Mouse (Mus musculus) midbrain, embryonic 14.5 days (tissue): ENCODE measurements around the gene Nav3. TPM values are rescaled to one million over a fixed set of nuclear protein-coding genes. Genes with fewer than 3 reads are reported as not detected.

Source experiments
- ATAC-seq: fragments of 200-750 bp; cut with Nextera tagmentation; 2 replicates; pipeline ENCODE4 v1.8.0; 2017; ENCODE audit warnings: moderate number of reproducible peaks, moderate library complexity; ENCODE audit not compliant: low FRiP score, low TSS enrichment
- DNase-seq: peaks from one replicate; pipeline ENCODE4 v3.0.0-alpha.2; 2015
- H3K27ac ChIP-seq: fragments of 300-500 bp; sonication (generic); replicated peaks from 2 replicates; pipeline ENCODE4 v1.5.1; 2014; ENCODE audit warnings: mild to moderate bottlenecking, low read depth, low read length, moderate library complexity
- H3K27me3 ChIP-seq: fragments of 300-500 bp; sonication (generic); 2 replicates; pipeline ENCODE4 v1.6.1; 2014; ENCODE audit warnings: low read length, control low read depth, mixed read lengths; ENCODE audit not compliant: control insufficient read depth, insufficient read depth
- H3K36me3 ChIP-seq: fragments of 300-500 bp; sonication (generic); 2 replicates; pipeline ENCODE4 v1.6.1; 2014; ENCODE audit warnings: low read length, control low read depth; ENCODE audit not compliant: control insufficient read depth, insufficient read depth
- H3K4me1 ChIP-seq: fragments of 300-500 bp; sonication (generic); 2 replicates; pipeline ENCODE4 v1.6.1; 2014; ENCODE audit warnings: mild to moderate bottlenecking, antibody characterized with exemption, low read length, control low read depth; ENCODE audit not compliant: control insufficient read depth, insufficient read depth
- H3K4me2 ChIP-seq: fragments of 300-500 bp; sonication (generic); 2 replicates; pipeline ENCODE4 v1.6.1; 2014; ENCODE audit warnings: mild to moderate bottlenecking, low read length, moderate library complexity
- H3K4me3 ChIP-seq: fragments of 300-500 bp; sonication (generic); replicated peaks from 2 replicates; pipeline ENCODE4 v1.5.1; 2014; ENCODE audit warnings: low read depth, low read length
- H3K9ac ChIP-seq: fragments of 300-500 bp; sonication (generic); replicated peaks from 2 replicates; pipeline ENCODE4 v1.6.1; 2014; ENCODE audit warnings: mild to moderate bottlenecking, low read length, moderate library complexity
- H3K9me3 ChIP-seq: fragments of 300-500 bp; sonication (generic); 2 replicates; pipeline ENCODE4 v1.6.1; 2016; ENCODE audit warnings: low read length, control low read depth, mixed read lengths; ENCODE audit not compliant: control insufficient read depth
- WGBS: fragments of 180-500 bp; shearing (Covaris S2); extraction: QIAGEN DNeasy Blood & Tissue Kit; methylation state at CpG from one replicate; pipeline ENCODE4 v1.1.7; 2014; 5-methylcytosine and 5-hydroxymethylcytosine counted together
- polyA plus RNA-seq: library from polyadenylated mRNA; unstranded; fragments of >200 nt; fragmentation: Nextera tagmentation; extraction: Ambion mirVana; gene quantifications from 2 replicates; pipeline ENCODE4 v1.2.1, GENCODE M21; 2014

Nav3 gene
- polyA plus RNA-seq, 1 experiment from 2014 or later = 26.9 TPM

GRCm38 (mm10) chr10:109758921-109759600 is 696.9 kb downstream of the Nav3 start:
- WGBS = 77% methylated on average over 17 of the region's 17 CpGs
- Histone ChIP-seq H3K9me3 (no peaks in the 10 kb centered on the region), H3K36me3 (no peaks in the 10 kb centered on the region), H3K4me2 (no peak overlapping the region), H3K27ac (no peak overlapping the region), H3K27me3 (no peaks in the 10 kb centered on the region), H3K9ac (no peak overlapping the region), H3K4me1 (no peaks in the 10 kb centered on the region), H3K4me3 (no peak overlapping the region)
- ATAC-seq (no peak), DNase-seq (peak; percentile 29)

DNA sequence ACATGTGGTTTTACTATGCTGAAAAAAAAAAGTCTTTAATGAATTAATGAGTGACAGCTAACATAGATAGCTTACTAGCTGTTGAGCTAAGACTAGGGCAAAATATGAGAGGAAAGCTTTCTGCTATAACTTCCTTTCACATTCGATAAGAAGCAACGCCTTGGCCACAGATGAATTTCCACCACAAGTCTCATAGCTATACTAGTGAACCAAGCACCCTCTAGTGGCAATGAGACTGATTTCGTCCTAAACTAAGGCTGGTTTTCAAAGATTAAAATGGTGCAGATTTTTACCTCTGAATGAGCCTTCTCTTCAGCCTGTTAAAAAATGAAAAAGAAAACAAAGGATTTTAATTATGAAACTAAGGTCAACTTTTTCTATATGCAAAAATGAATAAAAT is 709.1 kb downstream of the Nav3 start:
- 53% methylated on average over 3 of the region's 3 CpGs for WGBS

DNA sequence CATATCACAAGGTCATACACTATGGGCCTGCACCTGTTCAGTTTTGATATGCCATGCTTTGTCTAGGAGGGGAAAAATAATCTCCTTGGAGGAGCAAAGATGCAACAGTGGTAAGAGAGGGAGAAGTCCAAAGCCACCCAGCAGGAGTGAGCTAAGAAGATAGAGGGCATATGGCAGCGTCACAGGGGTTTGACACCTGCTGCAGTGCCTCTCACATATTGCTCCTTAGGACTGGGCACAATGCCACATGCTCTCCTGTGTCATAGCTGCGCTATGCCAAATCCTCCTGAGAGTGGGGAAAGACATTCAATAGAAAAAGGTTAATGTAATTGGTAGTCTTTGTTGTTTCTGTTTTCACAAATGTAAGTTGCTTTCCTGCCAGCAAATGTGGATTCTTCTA is 714.3 kb downstream of the Nav3 start:
- H3K36me3 ChIP-seq = peaks cover 10% of the 10 kb centered on the region
- H3K4me2 ChIP-seq = no peak overlapping the region
- H3K4me1 ChIP-seq = no peaks in the 10 kb centered on the region
- no peaks in the 10 kb centered on the region for H3K27me3 ChIP-seq
- H3K9ac ChIP-seq = no peak overlapping the region
- peak; percentile 30 for DNase-seq
- H3K4me3 ChIP-seq = no peak overlapping the region
- WGBS = 54% methylated on average over 2 of the region's 2 CpGs
- peaks cover 7% of the 10 kb centered on the region; the same call in 1 of the 2 replicates for H3K9me3 ChIP-seq
- no peak overlapping the region for H3K27ac ChIP-seq
- no peak for ATAC-seq

More for the DNA sequence above, 709.1 kb downstream of the Nav3 start:
- Histone ChIP-seq H3K4me1 (no peaks in the 10 kb centered on the region), H3K36me3 (peaks cover 10% of the 10 kb centered on the region), H3K9ac (no peak overlapping the region), H3K4me2 (no peak overlapping the region), H3K27ac (no peak overlapping the region), H3K4me3 (no peak overlapping the region), H3K9me3 (peaks cover 5% of the 10 kb centered on the region; the same call in 1 of the 2 replicates), H3K27me3 (no peaks in the 10 kb centered on the region)
- peak; percentile 81 for DNase-seq
- ATAC-seq = no peak

- H3K9me3 ChIP-seq = peaks cover 7% of the 10 kb centered on the region; the same call in 1 of the 2 replicates
- H3K27me3 ChIP-seq = no peaks in the 10 kb centered on the region
- H3K36me3 ChIP-seq = peaks cover 11% of the 10 kb centered on the region
- no peaks in the 10 kb centered on the region for H3K4me1 ChIP-seq
- DNase-seq (peak; percentile 16), ATAC-seq (no peak)
- H3K9ac ChIP-seq = no peak overlapping the region
- H3K4me2 ChIP-seq = no peak overlapping the region
- WGBS = 39% methylated on average over 3 of the region's 3 CpGs
- H3K27ac ChIP-seq = no peak overlapping the region
- no peak overlapping the region for H3K4me3 ChIP-seq
These were observed 715.7 kb downstream of the Nav3 start for GRCm38 (mm10) chr10:109740326-109740725.

DNA sequence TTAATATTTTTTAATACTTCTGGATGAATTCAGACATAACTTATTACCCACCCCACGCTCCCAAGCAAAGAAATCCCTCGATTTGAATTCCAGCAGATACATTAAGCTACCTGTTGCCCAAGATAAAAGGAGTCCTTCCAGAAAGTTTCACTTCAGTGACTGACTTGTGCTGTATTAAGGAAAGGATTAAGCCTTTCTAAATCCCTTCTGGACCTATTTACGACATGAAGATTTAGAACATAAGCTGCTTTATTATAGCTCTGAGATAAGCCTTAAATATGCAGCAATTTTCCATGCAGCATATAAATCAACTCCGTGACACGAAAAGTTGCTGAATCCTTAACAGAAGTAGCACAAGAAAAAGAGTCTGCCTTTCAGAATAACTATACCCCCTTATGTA is 732.4 kb downstream of the Nav3 start:
- Histone ChIP-seq H3K4me3 (no peak overlapping the region), H3K36me3 (no peaks in the 10 kb centered on the region; the same call in 1 of the 2 replicates), H3K27ac (no peak overlapping the region), H3K27me3 (no peaks in the 10 kb centered on the region), H3K4me2 (no peak overlapping the region), H3K4me1 (no peaks in the 10 kb centered on the region), H3K9ac (no peak overlapping the region), H3K9me3 (no peaks in the 10 kb centered on the region)
- WGBS = 28% methylated on average over 5 of the region's 5 CpGs
- no peak for ATAC-seq
- DNase-seq = no peak

DNA sequence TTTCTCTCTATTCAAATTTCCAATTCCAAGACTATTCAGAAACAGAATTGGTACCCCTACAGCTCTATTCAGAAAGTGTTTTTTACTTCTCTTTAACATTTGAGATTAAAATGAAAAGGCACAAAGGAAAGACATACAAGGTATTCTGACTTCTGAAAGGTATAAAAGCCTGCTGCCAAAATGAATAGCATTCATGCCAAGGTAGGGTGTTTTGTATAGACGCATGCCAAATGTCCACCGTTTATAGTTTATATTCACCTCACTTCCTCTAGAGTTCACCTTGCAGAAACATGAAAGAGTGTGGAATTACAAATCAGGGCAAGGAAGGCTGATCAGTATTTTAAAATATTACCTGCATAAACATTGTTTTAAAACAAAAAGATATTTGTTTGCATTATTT is 737.2 kb downstream of the Nav3 start:
- ATAC-seq = no peak
- Histone ChIP-seq H3K27ac (no peak overlapping the region), H3K27me3 (no peaks in the 10 kb centered on the region), H3K9ac (no peak overlapping the region), H3K4me1 (no peaks in the 10 kb centered on the region), H3K36me3 (peaks cover 8% of the 10 kb centered on the region), H3K9me3 (no peaks in the 10 kb centered on the region), H3K4me3 (no peak overlapping the region), H3K4me2 (no peak overlapping the region)
- 80% methylated on average over 2 of the region's 2 CpGs for WGBS
- no peak for DNase-seq

DNA sequence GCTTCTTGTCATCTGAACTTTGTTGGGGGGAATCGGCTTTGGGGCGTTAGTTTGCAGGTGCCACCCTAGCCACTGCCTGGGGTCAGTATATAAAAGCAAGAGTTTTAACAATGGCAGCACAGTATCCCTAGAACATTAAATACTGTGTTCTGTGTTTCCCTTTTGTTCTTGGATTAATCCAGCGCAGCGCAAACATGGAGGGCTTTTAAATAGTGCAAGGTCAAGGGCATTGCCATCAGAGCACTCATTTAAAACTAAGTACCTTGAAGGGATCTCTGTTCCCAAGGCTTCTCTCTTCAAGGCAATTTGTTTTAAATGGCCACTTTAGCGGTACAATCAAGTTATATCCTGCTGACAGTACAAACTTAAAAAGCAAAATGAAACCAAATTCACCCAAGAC is 737.6 kb downstream of the Nav3 start:
- Histone ChIP-seq H3K9ac (no peak overlapping the region), H3K36me3 (peaks cover 8% of the 10 kb centered on the region), H3K27ac (no peak overlapping the region), H3K4me3 (no peak overlapping the region), H3K4me1 (no peaks in the 10 kb centered on the region), H3K4me2 (no peak overlapping the region), H3K9me3 (no peaks in the 10 kb centered on the region), H3K27me3 (no peaks in the 10 kb centered on the region)
- WGBS = 47% methylated on average over 5 of the region's 5 CpGs
- DNase-seq (no peak), ATAC-seq (no peak)

DNA sequence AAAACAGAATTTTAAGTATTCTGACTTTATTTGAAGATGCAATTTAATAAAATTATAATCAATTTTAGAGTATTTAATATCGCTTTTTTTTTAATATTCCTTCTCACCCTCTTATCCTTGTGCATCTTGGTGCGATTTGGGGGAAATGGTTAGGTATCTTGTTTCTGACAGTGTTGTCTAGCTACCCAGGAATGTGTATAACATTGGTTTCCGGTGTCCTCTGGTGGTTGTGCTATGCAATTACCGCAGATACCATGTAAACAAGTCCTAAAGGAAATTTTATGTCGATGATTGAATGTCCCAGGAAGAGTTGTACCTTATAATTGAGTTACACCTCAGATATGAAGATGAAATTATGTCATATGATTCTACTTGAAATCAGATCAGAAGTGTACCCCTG is 743.0 kb downstream of the Nav3 start:
- DNase-seq = peak; percentile 83
- Histone ChIP-seq H3K9ac (no peak overlapping the region), H3K4me3 (no peak overlapping the region), H3K27ac (no peak overlapping the region), H3K36me3 (peaks cover 4% of the 10 kb centered on the region; the same call in 1 of the 2 replicates), H3K4me1 (no peaks in the 10 kb centered on the region), H3K27me3 (no peaks in the 10 kb centered on the region), H3K4me2 (no peak overlapping the region), H3K9me3 (no peaks in the 10 kb centered on the region)
- ATAC-seq = no peak
- 41% methylated on average over 5 of the region's 5 CpGs for WGBS

DNA sequence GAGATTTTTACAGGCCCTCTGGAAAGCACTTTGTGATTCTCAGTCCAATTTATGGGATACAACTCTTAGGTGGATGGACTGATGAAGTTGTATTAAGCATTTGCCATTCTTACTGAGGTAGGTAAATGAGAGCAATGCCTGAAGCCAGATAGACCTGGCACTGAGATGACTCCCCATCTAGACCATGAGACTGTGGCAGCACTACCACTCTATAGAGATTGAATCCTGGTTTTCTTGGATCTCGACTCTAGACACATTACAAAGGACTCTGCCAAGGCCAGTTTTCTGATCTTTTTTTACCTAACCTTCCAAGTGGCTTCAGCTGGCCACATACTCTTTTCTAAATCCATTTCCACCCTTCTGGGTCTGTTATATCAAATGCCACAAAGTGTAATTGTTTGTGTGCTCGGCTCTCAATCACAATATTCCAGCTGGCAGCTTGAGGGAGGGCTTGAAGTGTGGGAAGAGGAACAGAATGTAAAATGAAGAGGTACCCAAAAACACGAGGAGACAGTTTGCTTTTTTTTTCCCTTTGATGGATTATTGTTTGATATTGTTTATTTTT is 756.2 kb downstream of the Nav3 start:
- H3K36me3 ChIP-seq = 0 out of 2 replicates have a peak, but pooled peaks cover 4% of the 10 kb centered on the region
- 53% methylated on average over 3 of the region's 3 CpGs for WGBS
- no peak for DNase-seq

More for the DNA sequence above, 756.2 kb downstream of the Nav3 start:
- H3K4me3 ChIP-seq = no peak overlapping the region
- peaks cover 7% of the 10 kb centered on the region; the same call in 1 of the 2 replicates for H3K4me1 ChIP-seq
- no peak overlapping the region for H3K4me2 ChIP-seq
- no peaks in the 10 kb centered on the region for H3K9me3 ChIP-seq
- ATAC-seq = no peak
- no peaks in the 10 kb centered on the region for H3K27me3 ChIP-seq
- H3K27ac ChIP-seq = no peak overlapping the region
- no peak overlapping the region for H3K9ac ChIP-seq
